Mouse (Mus musculus): ENCODE results near the gene Fam189a1. TPM values are rescaled to one million over a fixed set of nuclear protein-coding genes. Genes with fewer than 3 reads are reported as not detected.

Fam189a1 gene
- polyA plus RNA-seq, 1 experiment, result not detected

GRCm38 (mm10) chr7:64795554-64795953 lies 360.8 kb downstream of the Fam189a1 start:
- no peak for TF ChIP-seq GATA1 (IDR thresholded peaks at IDR 0.05; ENCODE audit: low read length)

GRCm38 (mm10) chr7:64792031-64792430 lies 364.3 kb downstream of the Fam189a1 start:
- no peak for TF ChIP-seq GATA1 (IDR thresholded peaks at IDR 0.05; ENCODE audit: low read length)

- TF ChIP-seq GATA1 (IDR thresholded peaks at IDR 0.05; ENCODE audit: low read length), result no peak
These were observed 365.2 kb downstream of the Fam189a1 start for GRCm38 (mm10) chr7:64791145-64791544.

GRCm38 (mm10) chr7:64785040-64785439 lies 371.3 kb downstream of the Fam189a1 start:
- no peak for TF ChIP-seq GATA1 (IDR thresholded peaks at IDR 0.05; ENCODE audit: low read length)

GRCm38 (mm10) chr7:64779501-64779900 lies 376.9 kb downstream of the Fam189a1 start:
- no peak for TF ChIP-seq GATA1 (IDR thresholded peaks at IDR 0.05; ENCODE audit: low read length)

GRCm38 (mm10) chr7:64776708-64777489 lies 379.5 kb downstream of the Fam189a1 start:
- TF ChIP-seq GATA1 (IDR thresholded peaks at IDR 0.05; ENCODE audit: low read length), result no peak

GRCm38 (mm10) chr7:64773465-64773864 lies 382.9 kb downstream of the Fam189a1 start:
- no peak for TF ChIP-seq GATA1 (IDR thresholded peaks at IDR 0.05; ENCODE audit: low read length)

GRCm38 (mm10) chr7:64770779-64771390 lies 385.5 kb downstream of the Fam189a1 start:
- no peak for TF ChIP-seq GATA1 (IDR thresholded peaks at IDR 0.05; ENCODE audit: low read length)

- TF ChIP-seq GATA1 (IDR thresholded peaks at IDR 0.05; ENCODE audit: low read length), result no peak
These were observed 386.6 kb downstream of the Fam189a1 start for GRCm38 (mm10) chr7:64769768-64770167.

GRCm38 (mm10) chr7:64765595-64765994 lies 390.8 kb downstream of the Fam189a1 start:
- no peak for TF ChIP-seq GATA1 (IDR thresholded peaks at IDR 0.05; ENCODE audit: low read length)

- no peak for TF ChIP-seq GATA1 (IDR thresholded peaks at IDR 0.05; ENCODE audit: low read length)
These were observed 401.2 kb downstream of the Fam189a1 start for GRCm38 (mm10) chr7:64755141-64755540.

GRCm38 (mm10) chr7:64754161-64754560 lies 402.2 kb downstream of the Fam189a1 start:
- TF ChIP-seq GATA1 (IDR thresholded peaks at IDR 0.05; ENCODE audit: low read length), result no peak

GRCm38 (mm10) chr7:64753678-64754077 lies 402.7 kb downstream of the Fam189a1 start:
- TF ChIP-seq GATA1 (IDR thresholded peaks at IDR 0.05; ENCODE audit: low read length), result no peak

- no peak for TF ChIP-seq GATA1 (IDR thresholded peaks at IDR 0.05; ENCODE audit: low read length)
These were observed 404.2 kb downstream of the Fam189a1 start for GRCm38 (mm10) chr7:64752133-64752532.

GRCm38 (mm10) chr7:64751465-64751864 lies 404.9 kb downstream of the Fam189a1 start:
- no peak for TF ChIP-seq GATA1 (IDR thresholded peaks at IDR 0.05; ENCODE audit: low read length)

- TF ChIP-seq GATA1 (IDR thresholded peaks at IDR 0.05; ENCODE audit: low read length), result no peak
These were observed 412.8 kb downstream of the Fam189a1 start for GRCm38 (mm10) chr7:64743610-64744009.
